Mouse (Mus musculus): ENCODE results near the gene Eps8l3. TPM values are rescaled to one million over a fixed set of nuclear protein-coding genes. Genes with fewer than 3 reads are reported as not detected.

The Eps8l3 gene
- polyA plus RNA-seq (2014; fragmentation: Nextera tagmentation; extraction: Ambion mirVana) = 7.0 and 7.2 TPM in 2 replicates

- Histone ChIP-seq H3K36me3 (ENCODE audit: control insufficient read depth, insufficient read depth, low read length) (no peaks in the 10 kb centered on the region), H3K4me3 (ENCODE audit: low read depth, low read length) (no peak within 1 kb of the TSS), H3K27ac (ENCODE audit: low read length) (no peak within 1 kb of the TSS; the same call in 1 of the 2 replicates), H3K4me1 (ENCODE audit: control insufficient read depth, insufficient read depth, low read length) (no peaks in the 10 kb centered on the region), H3K9ac (replicated peaks; ENCODE audit: low read depth, low read length) (no peak within 1 kb of the TSS), H3K4me2 (replicated peaks; ENCODE audit: low read depth, low read length) (no peak within 1 kb of the TSS), H3K27me3 (ENCODE audit: control insufficient read depth, insufficient read depth, low read length) (no peaks in the 10 kb centered on the region), H3K9me3 (ENCODE audit: control insufficient read depth, low read depth, low read length) (no peaks in the 10 kb centered on the region)
- peak; percentile 67; the same call in 1 of the 2 replicates for ATAC-seq (ENCODE audit: insufficient number of reproducible peaks, insufficient read depth, low FRiP score, low read depth)
- WGBS = 73% methylated on average over 5 of the region's 5 CpGs
Measured at GRCm38 (mm10) chr3:107877005-107877404, at the start of gene Eps8l3. Gene Eps8l3, plus strand, starts transcription at chr3:107877229.

DNA sequence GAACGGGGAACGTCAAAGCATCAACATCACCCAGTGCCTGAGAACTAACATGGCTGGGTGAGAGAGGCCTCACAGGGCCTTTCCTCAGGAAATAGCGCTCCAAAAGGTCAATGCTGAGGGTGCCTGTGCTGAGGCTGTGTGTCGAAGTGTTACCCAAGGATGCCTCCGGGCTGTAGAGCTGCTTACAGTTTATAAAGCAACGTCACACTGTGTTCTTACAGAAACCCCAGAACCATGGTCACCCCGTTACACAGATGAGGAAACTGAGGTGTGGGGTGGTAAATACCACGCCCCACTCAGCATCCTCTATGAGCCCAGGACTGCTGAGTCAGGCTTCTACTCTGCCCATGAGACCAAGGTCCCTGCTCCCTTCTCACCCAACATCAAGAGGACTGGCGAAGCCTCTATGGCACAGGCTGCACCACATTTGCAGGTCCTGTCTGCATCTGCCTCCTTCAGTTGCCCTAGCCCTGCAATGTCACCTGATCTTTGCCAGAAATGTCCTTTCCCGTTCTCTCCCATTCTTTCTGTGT lies 49.1 kb upstream of the Eps8l3 start:
- Histone ChIP-seq H3K27me3 (ENCODE audit: control insufficient read depth, insufficient read depth, low read length) (no peaks in the 10 kb centered on the region), H3K4me3 (ENCODE audit: low read depth, low read length) (no peak overlapping the region), H3K9ac (replicated peaks; ENCODE audit: low read depth, low read length) (no peak overlapping the region), H3K9me3 (ENCODE audit: control insufficient read depth, low read depth, low read length) (no peaks in the 10 kb centered on the region), H3K36me3 (ENCODE audit: control insufficient read depth, insufficient read depth, low read length) (no peaks in the 10 kb centered on the region), H3K27ac (ENCODE audit: low read length) (no peak overlapping the region), H3K4me1 (ENCODE audit: control insufficient read depth, insufficient read depth, low read length) (no peaks in the 10 kb centered on the region), H3K4me2 (replicated peaks; ENCODE audit: low read depth, low read length) (no peak overlapping the region)
- 84% methylated on average over 10 of the region's 10 CpGs for WGBS
- ATAC-seq (ENCODE audit: insufficient number of reproducible peaks, insufficient read depth, low FRiP score, low read depth) = no peak

DNA sequence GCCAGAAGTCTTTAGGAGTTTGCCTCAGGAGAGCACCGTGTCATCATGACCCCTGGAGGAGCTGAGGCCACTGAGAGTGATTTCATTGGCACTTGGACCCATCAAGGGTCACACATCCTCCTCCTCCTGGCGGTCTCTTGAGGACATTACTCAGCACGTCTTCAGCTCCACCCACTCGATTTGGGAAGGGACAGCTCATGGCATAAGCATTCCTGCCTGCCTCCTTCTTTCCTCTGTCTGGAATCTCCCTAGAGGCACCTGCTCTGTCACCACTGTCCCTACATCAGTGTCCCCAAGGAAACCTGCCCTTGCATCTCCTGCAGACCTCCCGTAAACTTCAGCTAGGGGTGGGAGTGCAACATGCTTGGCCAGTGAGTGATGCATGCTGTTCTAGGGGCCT lies 48.5 kb upstream of the Eps8l3 start:
- H3K4me1 ChIP-seq (ENCODE audit: control insufficient read depth, insufficient read depth, low read length) = no peaks in the 10 kb centered on the region
- WGBS = 31% methylated on average over 5 of the region's 5 CpGs
- no peaks in the 10 kb centered on the region for H3K27me3 ChIP-seq (ENCODE audit: control insufficient read depth, insufficient read depth, low read length)
- no peak overlapping the region for H3K4me2 ChIP-seq (replicated peaks; ENCODE audit: low read depth, low read length)
- ATAC-seq (ENCODE audit: insufficient number of reproducible peaks, insufficient read depth, low FRiP score, low read depth) = no peak
- no peak overlapping the region for H3K27ac ChIP-seq (ENCODE audit: low read length)
- H3K9me3 ChIP-seq (ENCODE audit: control insufficient read depth, low read depth, low read length) = no peaks in the 10 kb centered on the region
- H3K36me3 ChIP-seq (ENCODE audit: control insufficient read depth, insufficient read depth, low read length) = no peaks in the 10 kb centered on the region
- no peak overlapping the region for H3K9ac ChIP-seq (replicated peaks; ENCODE audit: low read depth, low read length)
- no peak overlapping the region for H3K4me3 ChIP-seq (ENCODE audit: low read depth, low read length)

DNA sequence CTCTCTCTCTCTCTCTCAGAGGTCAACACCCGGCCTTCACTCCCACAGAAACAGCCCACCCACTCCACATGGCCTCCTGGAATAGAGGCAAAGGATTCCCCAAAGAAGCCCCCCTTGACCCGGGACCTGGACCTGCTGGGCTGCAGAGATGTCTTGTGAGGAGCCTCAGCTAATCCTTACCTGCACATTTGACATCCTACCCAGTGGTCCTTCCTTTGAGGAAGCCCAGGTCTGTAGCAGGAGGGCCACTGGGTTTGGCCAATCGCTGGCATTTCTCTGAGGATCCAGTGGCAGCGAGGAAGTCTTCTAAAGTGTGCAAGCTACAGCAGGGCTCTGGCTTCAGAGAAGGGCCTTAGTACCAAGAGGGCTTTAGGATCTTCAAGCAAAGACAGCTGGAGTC lies 48.0 kb upstream of the Eps8l3 start:
- ATAC-seq (ENCODE audit: insufficient number of reproducible peaks, insufficient read depth, low FRiP score, low read depth) = no peak
- H3K9me3 ChIP-seq (ENCODE audit: control insufficient read depth, low read depth, low read length) = no peaks in the 10 kb centered on the region
- H3K36me3 ChIP-seq (ENCODE audit: control insufficient read depth, insufficient read depth, low read length) = no peaks in the 10 kb centered on the region
- no peak overlapping the region for H3K4me2 ChIP-seq (replicated peaks; ENCODE audit: low read depth, low read length)
- no peak overlapping the region for H3K27ac ChIP-seq (ENCODE audit: low read length)
- no peak overlapping the region for H3K9ac ChIP-seq (replicated peaks; ENCODE audit: low read depth, low read length)
- no peak overlapping the region for H3K4me3 ChIP-seq (ENCODE audit: low read depth, low read length)
- H3K27me3 ChIP-seq (ENCODE audit: control insufficient read depth, insufficient read depth, low read length) = no peaks in the 10 kb centered on the region
- H3K4me1 ChIP-seq (ENCODE audit: control insufficient read depth, insufficient read depth, low read length) = no peaks in the 10 kb centered on the region
- 80% methylated on average over 4 of the region's 4 CpGs for WGBS

DNA sequence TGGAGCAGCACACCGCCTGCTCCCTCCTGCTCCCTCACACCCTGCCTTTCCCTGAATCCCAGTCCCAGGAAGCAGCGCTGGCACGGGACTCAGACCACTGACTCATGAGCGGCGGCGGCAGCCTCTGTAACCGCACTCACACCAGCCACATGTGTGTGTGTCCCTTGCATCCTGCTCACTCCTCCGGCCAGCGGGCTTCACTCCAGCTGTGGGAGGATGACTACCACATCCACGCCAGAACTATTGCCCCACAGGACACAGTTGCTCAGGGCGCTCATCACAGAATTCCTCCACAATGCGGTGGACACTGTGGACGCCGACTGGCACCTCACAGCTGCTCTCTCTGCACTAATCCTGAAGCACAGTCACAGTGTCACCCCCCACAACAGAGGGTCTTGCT lies 47.4 kb upstream of the Eps8l3 start:
- Histone ChIP-seq H3K4me3 (ENCODE audit: low read depth, low read length) (no peak overlapping the region), H3K27me3 (ENCODE audit: control insufficient read depth, insufficient read depth, low read length) (no peaks in the 10 kb centered on the region), H3K27ac (ENCODE audit: low read length) (no peak overlapping the region), H3K9ac (replicated peaks; ENCODE audit: low read depth, low read length) (no peak overlapping the region), H3K9me3 (ENCODE audit: control insufficient read depth, low read depth, low read length) (no peaks in the 10 kb centered on the region), H3K4me1 (ENCODE audit: control insufficient read depth, insufficient read depth, low read length) (no peaks in the 10 kb centered on the region), H3K4me2 (replicated peaks; ENCODE audit: low read depth, low read length) (no peak overlapping the region), H3K36me3 (ENCODE audit: control insufficient read depth, insufficient read depth, low read length) (no peaks in the 10 kb centered on the region)
- 67% methylated on average over 14 of the region's 14 CpGs for WGBS
- no peak for ATAC-seq (ENCODE audit: insufficient number of reproducible peaks, insufficient read depth, low FRiP score, low read depth)

GRCm38 (mm10) chr3:107831875-107832554 lies 45.0 kb upstream of the Eps8l3 start:
- WGBS = 68% methylated on average over 10 of the region's 10 CpGs
- Histone ChIP-seq H3K4me1 (ENCODE audit: control insufficient read depth, insufficient read depth, low read length) (no peaks in the 10 kb centered on the region), H3K9me3 (ENCODE audit: control insufficient read depth, low read depth, low read length) (no peaks in the 10 kb centered on the region), H3K36me3 (ENCODE audit: control insufficient read depth, insufficient read depth, low read length) (no peaks in the 10 kb centered on the region), H3K27ac (ENCODE audit: low read length) (no peak overlapping the region), H3K27me3 (ENCODE audit: control insufficient read depth, insufficient read depth, low read length) (no peaks in the 10 kb centered on the region), H3K4me3 (ENCODE audit: low read depth, low read length) (no peak overlapping the region), H3K9ac (replicated peaks; ENCODE audit: low read depth, low read length) (no peak overlapping the region), H3K4me2 (replicated peaks; ENCODE audit: low read depth, low read length) (no peak overlapping the region)
- ATAC-seq (ENCODE audit: insufficient number of reproducible peaks, insufficient read depth, low FRiP score, low read depth) = no peak

DNA sequence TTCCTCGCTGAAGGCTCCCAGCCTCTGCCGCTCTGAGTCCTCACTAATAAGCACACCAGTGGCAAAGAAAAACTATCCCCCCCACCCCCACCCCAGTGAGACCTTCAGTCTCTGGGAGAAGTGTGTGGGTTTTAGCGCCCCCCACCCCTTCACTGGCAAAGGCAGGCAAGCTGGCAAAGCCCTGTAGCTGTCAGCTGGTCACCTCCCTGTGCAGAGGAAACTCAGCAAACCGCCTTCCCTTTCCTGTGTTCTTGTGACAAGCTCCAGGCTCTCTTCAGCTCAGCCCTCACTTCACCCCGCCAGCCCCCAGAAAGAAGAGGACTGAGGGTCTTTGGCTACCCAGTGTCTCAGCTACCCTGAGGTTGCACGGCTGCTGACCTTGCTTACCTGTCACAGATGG lies 44.4 kb upstream of the Eps8l3 start:
- no peaks in the 10 kb centered on the region for H3K4me1 ChIP-seq (ENCODE audit: control insufficient read depth, insufficient read depth, low read length)
- ATAC-seq (ENCODE audit: insufficient number of reproducible peaks, insufficient read depth, low FRiP score, low read depth) = no peak
- H3K4me2 ChIP-seq (replicated peaks; ENCODE audit: low read depth, low read length) = no peak overlapping the region
- H3K9me3 ChIP-seq (ENCODE audit: control insufficient read depth, low read depth, low read length) = no peaks in the 10 kb centered on the region
- H3K27ac ChIP-seq (ENCODE audit: low read length) = no peak overlapping the region
- H3K4me3 ChIP-seq (ENCODE audit: low read depth, low read length) = no peak overlapping the region
- no peaks in the 10 kb centered on the region for H3K36me3 ChIP-seq (ENCODE audit: control insufficient read depth, insufficient read depth, low read length)
- 68% methylated on average over 6 of the region's 6 CpGs for WGBS
- H3K9ac ChIP-seq (replicated peaks; ENCODE audit: low read depth, low read length) = no peak overlapping the region
- H3K27me3 ChIP-seq (ENCODE audit: control insufficient read depth, insufficient read depth, low read length) = no peaks in the 10 kb centered on the region

DNA sequence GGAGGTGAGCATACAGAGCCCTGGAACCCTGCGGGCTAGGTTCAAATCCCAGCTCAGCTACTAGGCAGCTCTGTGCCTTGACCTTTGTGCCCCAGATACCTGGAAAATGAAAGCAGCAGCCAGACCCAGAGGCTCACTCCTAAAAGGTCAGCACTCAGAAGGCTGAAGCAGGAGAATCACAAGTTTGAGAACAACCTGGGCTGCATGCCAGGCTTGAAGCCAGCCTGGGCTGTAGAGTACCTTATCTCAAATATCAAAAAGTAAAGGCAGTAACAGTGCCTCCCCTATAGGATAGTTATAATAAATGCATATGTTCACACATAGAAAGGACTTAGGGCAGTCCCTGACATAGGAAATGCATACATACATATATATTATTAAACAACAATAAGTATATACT lies 43.7 kb upstream of the Eps8l3 start:
- no peak overlapping the region for H3K9ac ChIP-seq (replicated peaks; ENCODE audit: low read depth, low read length)
- no peaks in the 10 kb centered on the region for H3K27me3 ChIP-seq (ENCODE audit: control insufficient read depth, insufficient read depth, low read length)
- H3K9me3 ChIP-seq (ENCODE audit: control insufficient read depth, low read depth, low read length) = no peaks in the 10 kb centered on the region
- no peaks in the 10 kb centered on the region for H3K4me1 ChIP-seq (ENCODE audit: control insufficient read depth, insufficient read depth, low read length)
- 70% methylated on average over 1 of the region's 1 CpGs for WGBS
- no peak for ATAC-seq (ENCODE audit: insufficient number of reproducible peaks, insufficient read depth, low FRiP score, low read depth)
- H3K27ac ChIP-seq (ENCODE audit: low read length) = no peak overlapping the region
- no peak overlapping the region for H3K4me2 ChIP-seq (replicated peaks; ENCODE audit: low read depth, low read length)
- no peaks in the 10 kb centered on the region for H3K36me3 ChIP-seq (ENCODE audit: control insufficient read depth, insufficient read depth, low read length)
- no peak overlapping the region for H3K4me3 ChIP-seq (ENCODE audit: low read depth, low read length)

DNA sequence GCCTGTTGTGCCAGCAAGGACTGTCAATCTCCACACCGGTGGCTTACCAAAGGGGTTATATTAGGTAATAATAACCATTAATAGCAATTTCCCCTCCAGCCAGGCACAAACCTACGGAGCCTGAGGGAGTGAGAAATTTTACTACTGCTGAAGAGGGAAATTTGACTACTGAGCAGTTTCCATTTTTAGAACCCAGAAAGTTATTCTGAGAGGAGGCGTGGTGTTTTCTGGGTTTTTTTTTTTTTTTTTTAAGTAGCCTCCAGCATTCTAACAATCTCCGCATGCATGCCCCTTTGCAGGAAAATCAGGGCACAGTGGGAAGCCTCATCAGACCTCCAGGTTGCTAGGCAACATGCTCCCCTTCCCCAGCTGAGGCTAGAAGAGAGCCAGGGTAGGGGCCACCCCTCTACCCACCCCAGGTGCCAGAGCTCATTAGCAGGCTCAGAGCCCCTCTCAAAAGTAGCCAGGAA lies 43.1 kb upstream of the Eps8l3 start:
- H3K27me3 ChIP-seq (ENCODE audit: control insufficient read depth, insufficient read depth, low read length) = no peaks in the 10 kb centered on the region
- H3K9ac ChIP-seq (replicated peaks; ENCODE audit: low read depth, low read length) = no peak overlapping the region
- H3K4me1 ChIP-seq (ENCODE audit: control insufficient read depth, insufficient read depth, low read length) = no peaks in the 10 kb centered on the region
- 66% methylated on average over 4 of the region's 4 CpGs for WGBS
- H3K27ac ChIP-seq (ENCODE audit: low read length) = no peak overlapping the region
- no peak overlapping the region for H3K4me2 ChIP-seq (replicated peaks; ENCODE audit: low read depth, low read length)
- no peak overlapping the region for H3K4me3 ChIP-seq (ENCODE audit: low read depth, low read length)
- no peaks in the 10 kb centered on the region for H3K36me3 ChIP-seq (ENCODE audit: control insufficient read depth, insufficient read depth, low read length)
- H3K9me3 ChIP-seq (ENCODE audit: control insufficient read depth, low read depth, low read length) = no peaks in the 10 kb centered on the region
- no peak for ATAC-seq (ENCODE audit: insufficient number of reproducible peaks, insufficient read depth, low FRiP score, low read depth)
